Mouse (Mus musculus) MEL (cell line): ENCODE results near the gene Clstn3. TPM values are rescaled to one million over a fixed set of nuclear protein-coding genes. Genes with fewer than 3 reads are reported as not detected.

Experiments used
- DNase-seq: peaks from one replicate; pipeline ENCODE4 v3.0.0; 2011; ENCODE audit warnings: low read depth, low spot score
- H3K27ac ChIP-seq: 2 replicates; pipeline ENCODE4 v1.5.1; 2012; ENCODE audit warnings: low read depth, mild to moderate bottlenecking, control low read depth, low read length, moderate library complexity; ENCODE audit not compliant: control insufficient read depth
- H3K27me3 ChIP-seq, 2 experiments: fragments of 150-350 bp in 1 of 2; sonication (generic) in 1 of 2; 2 replicates each; pipeline ENCODE4 v1.6.1; 2012; ENCODE audit warnings: low read length in 2 of 2, mild to moderate bottlenecking in 2 of 2, improper control_type of control experiment in 1 of 2, moderate library complexity in 1 of 2; ENCODE audit not compliant: insufficient read depth in 2 of 2, control insufficient read depth in 1 of 2
- H3K36me3 ChIP-seq, 2 experiments: 2 replicates each; pipeline ENCODE4 v1.6.1; 2012 to 2014; ENCODE audit warnings: low read length in 2 of 2, improper control_type of control experiment in 1 of 2, inconsistent platforms in 1 of 2, mild to moderate bottlenecking in 1 of 2; ENCODE audit not compliant: insufficient read depth in 2 of 2, control insufficient read depth in 1 of 2
- H3K4me1 ChIP-seq, 2 experiments: fragments of 150-350 bp in 1 of 2; sonication (generic) in 1 of 2; 2 replicates each; pipeline ENCODE4 v1.6.1; 2012; ENCODE audit warnings: low read length in 2 of 2, improper control_type of control experiment in 1 of 2, mild to moderate bottlenecking in 1 of 2; ENCODE audit not compliant: insufficient read depth in 2 of 2, control insufficient read depth in 1 of 2
- H3K4me3 ChIP-seq, 2 experiments: fragments of 150-350 bp in 1 of 2; sonication (generic) in 1 of 2; 2 replicates each; pipeline ENCODE4 v1.5.1; 2012; ENCODE audit warnings: low read depth in 2 of 2, low read length in 2 of 2, mild to moderate bottlenecking in 2 of 2, moderate library complexity in 2 of 2, control low read depth in 1 of 2, improper control_type of control experiment in 1 of 2; ENCODE audit not compliant: control insufficient read depth in 1 of 2, insufficient read depth in 1 of 2
- H3K79me2 ChIP-seq: 2 replicates; pipeline ENCODE4 v1.6.1; 2012; ENCODE audit warnings: mild to moderate bottlenecking, low read length, moderate library complexity; ENCODE audit not compliant: control insufficient read depth, poor library complexity, insufficient read depth
- H3K9ac ChIP-seq: 2 replicates; pipeline ENCODE4 v1.6.1; 2012; ENCODE audit warnings: low read depth, mild to moderate bottlenecking, control low read depth, low read length, moderate library complexity; ENCODE audit not compliant: control insufficient read depth, poor library complexity, severe bottlenecking
- H3K9me3 ChIP-seq: fragments of 150-350 bp; sonication (generic); replicated peaks from 2 replicates; pipeline ENCODE4 v1.6.1; 2012; ENCODE audit warnings: mild to moderate bottlenecking, low read length, improper control_type of control experiment, moderate library complexity; ENCODE audit not compliant: insufficient read depth
- BHLHE40 ChIP-seq: IDR thresholded peaks from 2 replicates; pipeline ENCODE4 v1.6.1; 2012; ENCODE audit warnings: low read depth, mild to moderate bottlenecking, inconsistent platforms, low read length, improper control_type of control experiment, borderline replicate concordance
- CTCF ChIP-seq, 3 experiments: IDR thresholded peaks in 2 of 3; conservative IDR thresholded peaks in 1 of 3; 2 replicates each; pipeline ENCODE4 v1.5.1; 2011 to 2012; ENCODE audit warnings: low read length in 3 of 3, low read depth in 2 of 3, mild to moderate bottlenecking in 2 of 3, improper control_type of control experiment in 1 of 3, inconsistent platforms in 1 of 3, mixed read lengths in 1 of 3, moderate library complexity in 1 of 3; ENCODE audit not compliant: control insufficient read depth in 1 of 3, insufficient read depth in 1 of 3, poor library complexity in 1 of 3, severe bottlenecking in 1 of 3
- E2F4 ChIP-seq: IDR thresholded peaks from 2 replicates; pipeline ENCODE4 v1.6.1; 2011; ENCODE audit warnings: low read depth, low read length, improper control_type of control experiment, borderline replicate concordance
- ELF1 ChIP-seq: IDR thresholded peaks from 2 replicates; pipeline ENCODE4 v1.6.1; 2014; ENCODE audit warnings: low read depth, mild to moderate bottlenecking, inconsistent platforms, low read length, improper control_type of control experiment, moderate library complexity
- EP300 ChIP-seq, 2 experiments: IDR thresholded peaks; 2 replicates each; pipeline ENCODE4 v1.6.1; 2011; ENCODE audit warnings: improper control_type of control experiment in 2 of 2, low read length in 2 of 2, low read depth in 1 of 2, mild to moderate bottlenecking in 1 of 2
- ETS1 ChIP-seq: IDR thresholded peaks from 2 replicates; pipeline ENCODE4 v1.6.1; 2012; ENCODE audit warnings: low read depth, mild to moderate bottlenecking, inconsistent platforms, low read length, improper control_type of control experiment, moderate library complexity
- GABPA ChIP-seq: IDR thresholded peaks from 2 replicates; pipeline ENCODE4 v1.6.1; 2012; ENCODE audit warnings: low read depth, mild to moderate bottlenecking, inconsistent platforms, low read length, improper control_type of control experiment, moderate library complexity
- HCFC1 ChIP-seq: IDR thresholded peaks from 2 replicates; pipeline ENCODE4 v1.6.1; 2012; ENCODE audit warnings: low read depth, mild to moderate bottlenecking, inconsistent platforms, low read length, improper control_type of control experiment, moderate library complexity
- JUND ChIP-seq: IDR thresholded peaks from 2 replicates; pipeline ENCODE4 v1.6.1; 2011; ENCODE audit warnings: low read depth, mild to moderate bottlenecking, improper control_type of control experiment, low read length
- MAX ChIP-seq: IDR thresholded peaks from 2 replicates; pipeline ENCODE4 v1.6.1; 2011; ENCODE audit warnings: low read length, improper control_type of control experiment
- MAZ ChIP-seq: IDR thresholded peaks from 2 replicates; pipeline ENCODE4 v1.6.1; 2012; ENCODE audit warnings: low read depth, mild to moderate bottlenecking, inconsistent platforms, low read length, improper control_type of control experiment
- MXI1 ChIP-seq: IDR thresholded peaks from 2 replicates; pipeline ENCODE4 v1.6.1; 2011; ENCODE audit warnings: mild to moderate bottlenecking, low read depth, low read length, improper control_type of control experiment
- MYB ChIP-seq: IDR thresholded peaks from 2 replicates; pipeline ENCODE4 v1.6.1; 2011; ENCODE audit warnings: mild to moderate bottlenecking, low read depth, low read length, improper control_type of control experiment
- MYC ChIP-seq: IDR thresholded peaks from 2 replicates; pipeline ENCODE4 v1.6.1; 2011; ENCODE audit warnings: low read depth, mild to moderate bottlenecking, low read length, improper control_type of control experiment, moderate library complexity
- NELFE ChIP-seq: IDR thresholded peaks from 2 replicates; pipeline ENCODE4 v1.6.1; 2011; ENCODE audit warnings: low read depth, low read length, improper control_type of control experiment
- POLR2A ChIP-seq, 2 experiments: IDR thresholded peaks; 2 replicates each; pipeline ENCODE4 v1.6.1; 2011 to 2012; ENCODE audit warnings: low read length in 2 of 2, mild to moderate bottlenecking in 2 of 2, control low read depth in 1 of 2, improper control_type of control experiment in 1 of 2, low read depth in 1 of 2, moderate library complexity in 1 of 2; ENCODE audit not compliant: control insufficient read depth in 1 of 2, insufficient read depth in 1 of 2, poor library complexity in 1 of 2
- RCOR1 ChIP-seq: IDR thresholded peaks from 2 replicates; pipeline ENCODE4 v1.6.1; 2012; ENCODE audit warnings: low read depth, mild to moderate bottlenecking, inconsistent platforms, low read length, improper control_type of control experiment
- TCF12 ChIP-seq: IDR thresholded peaks from 2 replicates; pipeline ENCODE4 v1.6.1; 2014; ENCODE audit warnings: low read depth, mild to moderate bottlenecking, inconsistent platforms, low read length, improper control_type of control experiment, moderate library complexity
- UBTF ChIP-seq: IDR thresholded peaks from 2 replicates; pipeline ENCODE4 v1.6.1; 2012; ENCODE audit warnings: low read depth, mild to moderate bottlenecking, inconsistent platforms, low read length, improper control_type of control experiment, moderate library complexity, borderline replicate concordance; ENCODE audit not compliant: insufficient read depth
- USF1 ChIP-seq: IDR thresholded peaks from 2 replicates; pipeline ENCODE4 v1.6.1; 2014; ENCODE audit warnings: low read depth, mild to moderate bottlenecking, inconsistent platforms, low read length, improper control_type of control experiment, moderate library complexity
- USF2 ChIP-seq, 2 experiments: IDR thresholded peaks; 2 replicates each; pipeline ENCODE4 v1.6.1; 2011 to 2012; ENCODE audit warnings: improper control_type of control experiment in 2 of 2, low read length in 2 of 2, borderline replicate concordance in 1 of 2, inconsistent platforms in 1 of 2, low read depth in 1 of 2, mild to moderate bottlenecking in 1 of 2; ENCODE audit not compliant: insufficient read depth in 1 of 2
- ZKSCAN1 ChIP-seq: IDR thresholded peaks from 2 replicates; pipeline ENCODE4 v1.6.1; 2012; ENCODE audit warnings: low read depth, mild to moderate bottlenecking, inconsistent platforms, low read length, improper control_type of control experiment, moderate library complexity
- ZMIZ1 ChIP-seq: IDR thresholded peaks from 2 replicates; pipeline ENCODE4 v1.6.1; 2012; ENCODE audit warnings: low read depth, mild to moderate bottlenecking, inconsistent platforms, low read length, improper control_type of control experiment, moderate library complexity
- ZNF384 ChIP-seq: IDR thresholded peaks from 2 replicates; pipeline ENCODE4 v1.6.1; 2012; ENCODE audit warnings: low read depth, mild to moderate bottlenecking, inconsistent platforms, low read length, improper control_type of control experiment
- polyA plus RNA-seq, 2 experiments: library from polyadenylated mRNA; stranded (reverse) in 1 of 2; unstranded in 1 of 2; fragments of >175 nt in 1 of 2; fragments of >200 nt in 1 of 2; gene quantifications; 2 replicates each; pipeline versions ENCODE4 v1.2.1 to v1.2.4; 2012; ENCODE audit warnings: low replicate concordance in 2 of 2, low read depth in 1 of 2; ENCODE audit not compliant: insufficient read length in 2 of 2, insufficient read depth in 1 of 2, missing spikeins in 1 of 2
- total RNA-seq: library from RNA; depleted of rRNA; stranded (reverse); fragments of 300-350 nt; gene quantifications from 2 replicates; pipeline ENCODE4 v1.2.3, GENCODE M21; 2012

Gene Clstn3
- total and polyA plus RNA-seq, 3 experiments = 51.3 to 59.8 TPM; not detected in 1

GRCm38 (mm10) chr6:124506991-124507390 lies 42.4 kb upstream of the Clstn3 start:
- no peak for DNase-seq
- Histone ChIP-seq H3K9ac (no peak overlapping the region), H3K27ac (no peak overlapping the region), H3K9me3 (no peaks in the 10 kb centered on the region), H3K36me3 (peaks cover 0 to 9% of the 10 kb centered on the region in 2 experiments; a peak in 2 of 4 replicates), H3K79me2 (no peaks in the 10 kb centered on the region), H3K4me1 (peaks cover 0 to 8% of the 10 kb centered on the region in 2 experiments; a peak in 2 of 4 replicates), H3K27me3 (no peaks in the 10 kb centered on the region), H3K4me3 (no peak overlapping the region)
- TF ChIP-seq ELF1 = no peak
- TF ChIP-seq E2F4 = no peak
- no peak for TF ChIP-seq BHLHE40

DNA sequence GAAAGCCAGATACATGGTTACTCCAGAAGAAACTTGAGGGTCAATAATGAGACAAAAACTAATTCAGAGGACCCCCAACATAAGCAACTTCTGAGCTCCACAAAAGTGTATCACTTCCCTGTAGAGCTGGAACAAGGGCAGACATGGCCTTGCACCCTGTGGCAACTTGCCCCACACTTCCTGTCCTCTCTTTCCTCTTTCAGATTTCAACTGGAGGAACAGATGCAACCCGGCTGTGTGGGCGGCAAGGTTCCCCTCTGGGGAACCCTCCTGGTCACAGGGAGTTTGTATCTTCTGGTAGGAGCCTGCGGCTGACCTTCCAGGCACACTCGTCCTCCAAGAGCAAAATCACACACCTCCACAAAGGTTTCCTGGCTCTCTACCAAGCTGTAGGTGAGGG lies 40.4 kb upstream of the Clstn3 start:
- Histone ChIP-seq H3K9ac (no peak overlapping the region), H3K4me1 (peaks cover 0 to 8% of the 10 kb centered on the region in 2 experiments; a peak in 2 of 4 replicates), H3K27ac (no peak overlapping the region), H3K79me2 (no peaks in the 10 kb centered on the region), H3K4me3 (no peak overlapping the region), H3K9me3 (no peaks in the 10 kb centered on the region), H3K36me3 (peaks cover 0 to 9% of the 10 kb centered on the region in 2 experiments; a peak in 2 of 4 replicates), H3K27me3 (no peaks in the 10 kb centered on the region)
- TF ChIP-seq CTCF (IDR thresholded peaks at IDR 0.05 in 2 of 3, conservative IDR thresholded peaks at IDR 0.05 in 1 of 3; ENCODE audit: control insufficient read depth in 1 of 3, insufficient read depth in 1 of 3, low read depth in 2 of 3, low read length in 3 of 3, poor library complexity in 1 of 3, severe bottlenecking in 1 of 3) = no peak
- no peak for TF ChIP-seq UBTF
- no peak for TF ChIP-seq NELFE
- TF ChIP-seq EP300 (IDR thresholded peaks at IDR 0.05; ENCODE audit: low read depth in 1 of 2, low read length in 2 of 2) = peak in 1 of 2 experiments; percentile 42; a peak in 2 of 4 replicates
- no peak for TF ChIP-seq HCFC1
- no peak for TF ChIP-seq E2F4
- TF ChIP-seq ZMIZ1 = no peak
- DNase-seq = peak; percentile 42

DNA sequence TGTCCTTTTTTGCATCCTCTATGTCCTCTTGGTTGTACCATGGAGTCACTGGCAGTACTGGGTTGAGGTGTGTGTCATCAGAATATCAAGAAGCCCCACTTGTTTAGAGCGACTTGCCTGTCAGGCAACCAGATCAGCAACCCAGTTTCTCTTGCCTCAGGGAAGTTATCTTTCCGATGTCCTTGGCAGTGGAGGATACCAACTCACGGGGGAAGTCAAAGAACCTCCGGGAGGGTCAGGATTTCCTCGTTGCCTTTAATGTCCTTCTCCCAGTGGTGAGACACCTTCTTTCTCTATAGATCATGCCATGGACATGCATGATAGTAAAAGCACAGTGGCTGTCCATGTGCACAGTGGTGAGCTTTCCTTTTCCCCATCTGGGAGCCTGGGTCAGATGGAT lies 37.4 kb upstream of the Clstn3 start:
- H3K36me3 ChIP-seq = peaks cover 0 to 11% of the 10 kb centered on the region in 2 experiments; a peak in 2 of 4 replicates
- no peak for DNase-seq
- H3K4me3 ChIP-seq = no peak overlapping the region
- TF ChIP-seq MYC (no peak), GABPA (no peak), JUND (no peak), ETS1 (no peak), POLR2A (IDR thresholded peaks at IDR 0.05; ENCODE audit: control insufficient read depth in 1 of 2, insufficient read depth in 1 of 2, low read depth in 1 of 2, low read length in 2 of 2, poor library complexity in 1 of 2) (no peak), TCF12 (no peak), USF1 (no peak), E2F4 (no peak), MXI1 (no peak), USF2 (IDR thresholded peaks at IDR 0.05; ENCODE audit: borderline replicate concordance in 1 of 2, insufficient read depth in 1 of 2, low read depth in 1 of 2, low read length in 2 of 2) (no peak), MYB (no peak), RCOR1 (no peak), ZNF384 (no peak), HCFC1 (no peak), ZKSCAN1 (no peak), BHLHE40 (no peak), NELFE (no peak), CTCF (IDR thresholded peaks at IDR 0.05 in 2 of 3, conservative IDR thresholded peaks at IDR 0.05 in 1 of 3; ENCODE audit: control insufficient read depth in 1 of 3, insufficient read depth in 1 of 3, low read depth in 2 of 3, low read length in 3 of 3, poor library complexity in 1 of 3, severe bottlenecking in 1 of 3) (no peak), MAX (no peak), MAZ (no peak)
- no peaks in the 10 kb centered on the region for H3K79me2 ChIP-seq
- no peaks in the 10 kb centered on the region for H3K27me3 ChIP-seq
- peaks cover 0 to 15% of the 10 kb centered on the region in 2 experiments; a peak in 2 of 4 replicates for H3K4me1 ChIP-seq
- no peak overlapping the region for H3K9ac ChIP-seq
- no peak overlapping the region for H3K27ac ChIP-seq
- no peaks in the 10 kb centered on the region for H3K9me3 ChIP-seq
